Mouse (Mus musculus): ENCODE data around the gene Capn13. TPM values are rescaled to one million over a fixed set of nuclear protein-coding genes. Genes with fewer than 3 reads are reported as not detected.

The Capn13 gene
- polyA plus RNA-seq, 1 experiment from 2014 or later: not detected

DNA sequence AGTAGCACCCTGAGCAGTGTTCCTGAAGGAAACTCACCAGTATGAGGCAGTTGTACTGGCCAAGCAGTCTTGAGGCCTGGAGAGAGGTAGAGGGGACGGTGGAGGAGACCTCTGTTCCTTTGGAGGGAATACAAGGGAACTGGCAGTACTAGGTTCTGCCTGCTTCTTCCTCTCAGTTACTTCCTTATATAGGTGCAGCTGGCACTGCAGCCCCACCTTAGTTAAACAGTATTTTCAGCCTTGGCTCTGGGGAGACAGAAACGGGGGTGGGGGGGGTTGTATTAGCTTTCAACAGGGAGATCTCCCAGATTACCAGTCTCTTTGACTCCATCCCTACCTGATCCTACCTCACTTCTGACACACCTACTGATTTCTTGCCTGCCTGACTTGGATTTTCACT, 1.5 kb downstream of the Capn13 start:
- Histone ChIP-seq H3K4me2 (no peak overlapping the region), H3K4me1 (ENCODE audit: control insufficient read depth, insufficient read depth, low read length) (no peaks in the 10 kb centered on the region), H3K9ac (ENCODE audit: low read depth, low read length) (no peak overlapping the region), H3K27ac (ENCODE audit: low read depth, low read length) (no peak overlapping the region), H3K4me3 (ENCODE audit: low read depth, low read length) (no peak overlapping the region), H3K36me3 (ENCODE audit: control insufficient read depth, insufficient read depth, low read length) (no peaks in the 10 kb centered on the region), H3K27me3 (ENCODE audit: control insufficient read depth, insufficient read depth, low read length) (no peaks in the 10 kb centered on the region), H3K9me3 (replicated peaks; ENCODE audit: control insufficient read depth, low read length) (no peaks in the 10 kb centered on the region)
- no peak for ATAC-seq (replicated peaks; ENCODE audit: insufficient number of reproducible peaks, low FRiP score, low TSS enrichment)
- 62% methylated on average over 2 of the region's 2 CpGs for WGBS (ENCODE audit: insufficient replicate concordance)

DNA sequence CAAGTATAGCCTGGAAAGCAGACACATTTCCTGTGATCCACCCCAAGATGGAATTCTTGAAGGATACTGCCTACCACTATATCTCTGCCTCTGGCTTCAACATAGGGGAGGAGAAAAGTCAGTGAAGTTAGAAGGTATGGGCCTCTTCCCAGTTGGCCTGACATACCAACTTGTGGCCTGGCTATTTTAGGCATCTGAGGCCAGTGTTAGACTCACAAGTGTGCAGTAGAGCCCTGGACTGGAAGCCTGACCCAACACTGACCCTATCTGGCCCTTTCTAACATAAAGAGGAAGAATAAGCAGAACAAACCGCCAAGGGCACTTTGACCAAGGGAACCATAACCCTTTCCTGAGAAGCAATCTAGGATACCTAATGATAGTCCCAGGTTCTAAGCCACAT, 7.3 kb downstream of the Capn13 start:
- Histone ChIP-seq H3K9ac (ENCODE audit: low read depth, low read length) (no peak overlapping the region), H3K36me3 (ENCODE audit: control insufficient read depth, insufficient read depth, low read length) (no peaks in the 10 kb centered on the region), H3K9me3 (replicated peaks; ENCODE audit: control insufficient read depth, low read length) (no peaks in the 10 kb centered on the region), H3K4me2 (no peak overlapping the region), H3K27me3 (ENCODE audit: control insufficient read depth, insufficient read depth, low read length) (no peaks in the 10 kb centered on the region), H3K4me1 (ENCODE audit: control insufficient read depth, insufficient read depth, low read length) (no peaks in the 10 kb centered on the region), H3K27ac (ENCODE audit: low read depth, low read length) (no peak overlapping the region), H3K4me3 (ENCODE audit: low read depth, low read length) (no peak overlapping the region)
- ATAC-seq (replicated peaks; ENCODE audit: insufficient number of reproducible peaks, low FRiP score, low TSS enrichment): no peak
- 66% methylated on average over 1 of the region's 1 CpGs for WGBS (ENCODE audit: insufficient replicate concordance)

DNA sequence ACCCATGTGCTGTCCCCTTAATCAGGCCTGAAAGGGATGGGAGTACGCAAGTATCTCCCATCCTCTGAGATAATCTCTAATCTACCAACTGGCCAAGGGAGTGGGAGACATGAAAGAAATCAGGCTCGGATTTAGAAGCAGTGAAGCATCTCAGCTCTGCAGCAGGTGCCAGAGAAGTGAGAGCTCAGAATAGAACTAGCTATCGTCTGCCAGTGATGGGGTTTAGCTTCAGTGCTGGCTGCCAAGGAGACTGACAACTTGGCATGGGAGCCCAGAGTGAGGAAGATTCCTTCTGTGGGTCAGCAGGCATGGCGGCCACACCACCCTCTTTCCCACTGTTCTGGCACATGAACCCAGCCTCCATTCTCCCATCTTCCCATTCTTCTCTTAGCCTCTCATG, 8.9 kb downstream of the Capn13 start:
- Histone ChIP-seq H3K27ac (ENCODE audit: low read depth, low read length) (no peak overlapping the region), H3K27me3 (ENCODE audit: control insufficient read depth, insufficient read depth, low read length) (no peaks in the 10 kb centered on the region), H3K4me1 (ENCODE audit: control insufficient read depth, insufficient read depth, low read length) (no peaks in the 10 kb centered on the region), H3K9ac (ENCODE audit: low read depth, low read length) (no peak overlapping the region), H3K4me2 (no peak overlapping the region), H3K9me3 (replicated peaks; ENCODE audit: control insufficient read depth, low read length) (no peaks in the 10 kb centered on the region), H3K4me3 (ENCODE audit: low read depth, low read length) (no peak overlapping the region), H3K36me3 (ENCODE audit: control insufficient read depth, insufficient read depth, low read length) (no peaks in the 10 kb centered on the region)
- no peak for ATAC-seq (replicated peaks; ENCODE audit: insufficient number of reproducible peaks, low FRiP score, low TSS enrichment)
- WGBS (ENCODE audit: insufficient replicate concordance): 50% methylated on average over 4 of the region's 4 CpGs

DNA sequence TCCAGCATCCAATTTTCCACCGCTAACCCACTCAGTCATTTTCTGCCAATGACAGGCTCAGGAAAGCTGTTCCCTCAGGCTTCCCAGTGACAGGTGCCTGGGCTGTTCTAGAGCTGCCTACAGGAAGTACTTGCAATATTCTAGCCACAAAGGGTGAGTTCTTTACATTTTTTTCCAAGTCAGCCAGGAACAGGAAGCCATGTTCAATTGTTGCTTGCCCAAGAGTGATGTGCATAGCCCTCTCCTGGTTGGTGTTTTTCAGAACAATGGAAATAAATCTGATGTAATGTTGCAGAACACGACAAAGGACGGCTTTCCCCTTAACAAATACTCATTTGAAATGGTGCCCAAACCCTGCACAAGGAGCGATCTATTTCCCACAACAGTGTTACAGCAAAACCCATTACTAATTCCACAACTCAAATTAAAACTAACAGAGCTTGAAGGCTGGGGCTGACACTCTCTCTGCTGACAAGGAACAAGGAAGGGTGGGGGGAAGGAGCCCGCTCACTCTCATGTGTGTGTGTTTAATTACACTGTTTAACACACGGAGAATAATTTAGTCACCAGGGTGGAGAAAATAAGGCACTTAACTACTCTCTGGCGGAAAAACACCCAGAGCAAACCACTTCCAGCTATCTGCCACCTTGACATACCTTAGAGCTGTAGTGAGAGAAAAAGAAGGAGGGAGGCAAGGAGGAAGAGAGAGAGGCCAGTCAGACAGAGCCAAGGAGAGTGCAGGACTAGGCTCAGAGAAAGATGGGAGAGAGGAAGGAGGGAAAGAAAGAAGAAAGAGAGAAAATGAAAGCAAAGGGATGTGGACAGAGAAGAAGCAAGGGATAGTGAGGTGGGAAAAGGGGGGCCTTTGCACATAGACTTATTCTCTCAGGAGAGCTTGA, 10.2 kb downstream of the Capn13 start:
- Histone ChIP-seq H3K9me3 (replicated peaks; ENCODE audit: control insufficient read depth, low read length) (no peaks in the 10 kb centered on the region), H3K27me3 (ENCODE audit: control insufficient read depth, insufficient read depth, low read length) (no peaks in the 10 kb centered on the region), H3K27ac (ENCODE audit: low read depth, low read length) (no peak overlapping the region), H3K4me2 (no peak overlapping the region), H3K36me3 (ENCODE audit: control insufficient read depth, insufficient read depth, low read length) (no peaks in the 10 kb centered on the region), H3K4me3 (ENCODE audit: low read depth, low read length) (no peak overlapping the region), H3K9ac (ENCODE audit: low read depth, low read length) (no peak overlapping the region), H3K4me1 (ENCODE audit: control insufficient read depth, insufficient read depth, low read length) (no peaks in the 10 kb centered on the region)
- 69% methylated on average over 7 of the region's 7 CpGs for WGBS (ENCODE audit: insufficient replicate concordance)
- ATAC-seq (replicated peaks; ENCODE audit: insufficient number of reproducible peaks, low FRiP score, low TSS enrichment): no peak

DNA sequence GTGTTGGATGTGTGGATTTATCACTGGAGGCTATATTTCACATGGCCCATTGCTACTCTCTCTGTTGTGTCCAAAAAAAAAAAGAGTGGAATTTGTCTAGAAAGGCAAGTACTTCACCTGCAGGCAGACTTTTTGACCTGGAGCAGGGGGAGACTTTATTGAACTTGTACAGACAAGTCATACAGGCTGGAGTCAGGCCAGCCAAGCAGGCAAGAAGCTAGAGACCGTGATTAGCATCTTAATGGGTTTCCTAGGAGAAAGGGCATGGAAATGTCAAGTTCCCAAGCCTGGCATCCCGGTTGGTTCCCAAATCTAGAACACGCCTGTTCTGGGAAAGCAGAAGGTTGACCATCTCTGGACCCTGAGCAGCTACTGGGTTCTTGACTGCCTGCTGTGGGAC, 11.3 kb downstream of the Capn13 start:
- Histone ChIP-seq H3K4me3 (ENCODE audit: low read depth, low read length) (no peak overlapping the region), H3K4me1 (ENCODE audit: control insufficient read depth, insufficient read depth, low read length) (no peaks in the 10 kb centered on the region), H3K36me3 (ENCODE audit: control insufficient read depth, insufficient read depth, low read length) (no peaks in the 10 kb centered on the region), H3K27ac (ENCODE audit: low read depth, low read length) (no peak overlapping the region), H3K9me3 (replicated peaks; ENCODE audit: control insufficient read depth, low read length) (no peaks in the 10 kb centered on the region), H3K27me3 (ENCODE audit: control insufficient read depth, insufficient read depth, low read length) (no peaks in the 10 kb centered on the region), H3K9ac (ENCODE audit: low read depth, low read length) (no peak overlapping the region), H3K4me2 (no peak overlapping the region)
- WGBS (ENCODE audit: insufficient replicate concordance): 82% methylated on average over 3 of the region's 3 CpGs
- ATAC-seq (replicated peaks; ENCODE audit: insufficient number of reproducible peaks, low FRiP score, low TSS enrichment): no peak

DNA sequence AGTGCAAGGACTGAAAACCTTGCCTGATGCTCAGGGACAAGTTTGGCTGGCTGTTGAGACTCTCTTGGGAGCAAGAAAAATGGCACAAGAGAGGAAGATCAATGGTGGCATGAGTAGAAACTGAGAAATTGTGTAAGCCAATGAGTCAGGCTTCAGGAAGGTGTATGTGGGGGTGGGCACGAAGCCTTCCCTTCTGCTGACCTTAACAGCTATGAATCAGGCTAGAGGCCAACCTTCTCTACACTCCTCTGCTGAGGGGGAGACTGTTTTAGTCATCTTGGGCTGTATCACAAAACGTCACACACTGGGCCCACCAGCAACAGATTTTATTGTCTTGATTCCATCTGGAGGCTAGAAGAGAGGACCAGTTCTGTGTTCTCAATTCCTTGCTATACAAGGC, 14.1 kb downstream of the Capn13 start:
- H3K4me1 ChIP-seq (ENCODE audit: control insufficient read depth, insufficient read depth, low read length): no peaks in the 10 kb centered on the region
- no peaks in the 10 kb centered on the region for H3K36me3 ChIP-seq (ENCODE audit: control insufficient read depth, insufficient read depth, low read length)
- H3K9me3 ChIP-seq (replicated peaks; ENCODE audit: control insufficient read depth, low read length): no peaks in the 10 kb centered on the region
- WGBS (ENCODE audit: insufficient replicate concordance): 69% methylated on average over 2 of the region's 2 CpGs
- no peak for ATAC-seq (replicated peaks; ENCODE audit: insufficient number of reproducible peaks, low FRiP score, low TSS enrichment)
- H3K9ac ChIP-seq (ENCODE audit: low read depth, low read length): no peak overlapping the region
- no peak overlapping the region for H3K4me3 ChIP-seq (ENCODE audit: low read depth, low read length)
- no peak overlapping the region for H3K4me2 ChIP-seq
- no peak overlapping the region for H3K27ac ChIP-seq (ENCODE audit: low read depth, low read length)
- no peaks in the 10 kb centered on the region for H3K27me3 ChIP-seq (ENCODE audit: control insufficient read depth, insufficient read depth, low read length)

DNA sequence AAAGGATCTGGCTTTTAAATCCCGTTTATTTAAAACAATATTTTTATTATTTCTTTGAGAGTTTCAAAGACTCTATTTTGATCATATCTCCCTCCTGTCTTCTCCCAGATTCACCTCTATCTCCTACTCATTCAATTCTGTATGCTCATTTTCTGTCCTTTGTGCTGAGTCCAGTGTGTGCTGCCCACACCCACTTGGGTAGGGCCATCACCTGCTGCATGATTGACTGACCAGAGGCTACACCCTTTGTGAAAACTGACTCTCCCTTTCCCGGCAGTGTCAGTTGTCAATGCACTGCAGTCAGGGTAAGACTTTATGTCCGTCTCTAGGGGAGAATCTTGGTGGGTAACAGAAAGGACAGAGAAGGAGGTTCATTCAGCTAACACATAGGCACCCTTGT, 14.7 kb downstream of the Capn13 start:
- H3K4me3 ChIP-seq (ENCODE audit: low read depth, low read length): no peak overlapping the region
- 71% methylated on average over 3 of the region's 3 CpGs for WGBS (ENCODE audit: insufficient replicate concordance)
- H3K4me2 ChIP-seq: no peak overlapping the region
- no peak overlapping the region for H3K27ac ChIP-seq (ENCODE audit: low read depth, low read length)
- no peaks in the 10 kb centered on the region for H3K9me3 ChIP-seq (replicated peaks; ENCODE audit: control insufficient read depth, low read length)
- no peaks in the 10 kb centered on the region for H3K4me1 ChIP-seq (ENCODE audit: control insufficient read depth, insufficient read depth, low read length)
- H3K27me3 ChIP-seq (ENCODE audit: control insufficient read depth, insufficient read depth, low read length): no peaks in the 10 kb centered on the region
- ATAC-seq (replicated peaks; ENCODE audit: insufficient number of reproducible peaks, low FRiP score, low TSS enrichment): no peak
- H3K9ac ChIP-seq (ENCODE audit: low read depth, low read length): no peak overlapping the region
- H3K36me3 ChIP-seq (ENCODE audit: control insufficient read depth, insufficient read depth, low read length): no peaks in the 10 kb centered on the region

DNA sequence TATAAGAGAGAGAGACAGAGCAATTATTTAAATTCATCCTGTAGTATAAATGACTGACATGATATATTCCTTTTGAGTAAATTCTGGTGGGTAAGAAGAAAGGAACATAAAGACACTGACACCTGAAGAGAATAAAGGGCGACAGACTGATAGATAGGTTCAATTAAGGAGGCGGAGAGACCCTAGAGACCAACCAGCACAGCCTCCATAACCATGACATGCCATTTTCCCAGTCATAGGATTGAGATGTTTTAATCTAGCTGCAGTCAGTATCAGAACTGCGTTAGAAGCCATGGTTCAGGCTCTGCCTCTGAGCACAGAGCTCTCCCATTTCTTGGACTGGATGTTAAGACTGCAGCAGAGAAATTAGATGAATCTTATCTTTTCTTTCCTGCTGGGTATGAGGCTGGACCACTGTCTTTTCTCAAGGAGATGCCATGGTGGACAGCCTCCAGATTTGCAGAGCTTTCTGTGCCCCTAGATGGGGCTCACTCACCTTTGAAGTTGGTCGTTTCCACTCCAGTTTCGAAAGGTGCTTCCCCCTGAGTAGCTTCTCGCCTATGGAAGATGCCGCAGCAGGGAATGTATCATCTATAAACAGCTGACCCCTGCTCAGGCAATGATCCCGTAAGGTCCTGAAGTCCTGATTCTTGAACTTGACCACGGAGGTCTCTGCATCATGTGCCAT, 18.2 kb downstream of the Capn13 start:
- no peak overlapping the region for H3K9ac ChIP-seq (ENCODE audit: low read depth, low read length)
- no peak for ATAC-seq (replicated peaks; ENCODE audit: insufficient number of reproducible peaks, low FRiP score, low TSS enrichment)
- H3K9me3 ChIP-seq (replicated peaks; ENCODE audit: control insufficient read depth, low read length): no peaks in the 10 kb centered on the region
- H3K36me3 ChIP-seq (ENCODE audit: control insufficient read depth, insufficient read depth, low read length): no peaks in the 10 kb centered on the region
- H3K4me2 ChIP-seq: no peak overlapping the region
- H3K27me3 ChIP-seq (ENCODE audit: control insufficient read depth, insufficient read depth, low read length): no peaks in the 10 kb centered on the region
- H3K4me3 ChIP-seq (ENCODE audit: low read depth, low read length): no peak overlapping the region
- no peaks in the 10 kb centered on the region for H3K4me1 ChIP-seq (ENCODE audit: control insufficient read depth, insufficient read depth, low read length)
- WGBS (ENCODE audit: insufficient replicate concordance): 71% methylated on average over 9 of the region's 9 CpGs
- no peak overlapping the region for H3K27ac ChIP-seq (ENCODE audit: low read depth, low read length)
